Mouse (Mus musculus) B cell, adult 62 days (primary cell): Measurements from ENCODE around the gene Gfpt2. TPM values are rescaled to one million over a fixed set of nuclear protein-coding genes. Genes with fewer than 3 reads are reported as not detected.

ENCODE experiments used
- total RNA-seq: library from RNA; stranded (reverse); gene quantifications from 4 replicates; pipeline ENCODE4 v1.2.4, GENCODE M21; 2023

The Gfpt2 gene
- 0.21 TPM in 1 of 4 replicates, not detected in the others for total RNA-seq

DNA sequence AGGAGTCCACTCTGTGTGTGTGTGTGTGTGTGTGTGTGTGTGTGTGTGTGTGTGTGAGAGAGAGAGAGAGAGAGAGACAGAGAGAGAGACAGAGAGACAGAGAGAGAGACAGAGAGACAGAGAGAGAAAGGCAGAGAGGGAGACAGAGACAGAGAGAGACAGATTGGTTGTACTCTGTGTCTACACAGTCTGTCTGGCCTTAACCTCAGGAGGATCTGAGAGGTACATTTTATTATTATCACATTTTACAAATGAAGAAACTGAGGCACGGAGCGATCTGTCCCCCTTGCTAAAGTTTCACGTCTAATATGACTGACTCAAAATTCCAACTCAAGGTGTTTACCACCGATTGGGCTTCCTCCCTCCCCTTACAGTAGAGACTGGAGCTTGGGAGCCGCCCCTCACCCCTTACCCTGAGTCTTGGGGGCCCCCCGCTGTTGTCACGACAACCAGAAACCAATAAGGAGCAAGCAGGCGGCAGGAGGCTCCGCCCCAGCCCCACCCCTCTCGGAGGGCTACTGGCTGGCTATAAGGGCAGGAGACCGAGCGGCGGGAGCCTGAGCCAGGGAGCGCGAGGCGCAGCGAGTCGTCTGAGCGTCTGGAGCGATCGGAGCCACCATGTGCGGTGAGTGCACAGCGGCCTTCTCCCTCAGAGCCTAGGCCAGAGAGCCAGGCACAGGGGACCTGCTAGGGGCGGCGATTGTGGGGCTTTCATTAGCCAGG lies at the start of gene Gfpt2:
Gene Gfpt2 (plus strand): TSS at position 560 of the 723 bp plus-strand sequence.

DNA sequence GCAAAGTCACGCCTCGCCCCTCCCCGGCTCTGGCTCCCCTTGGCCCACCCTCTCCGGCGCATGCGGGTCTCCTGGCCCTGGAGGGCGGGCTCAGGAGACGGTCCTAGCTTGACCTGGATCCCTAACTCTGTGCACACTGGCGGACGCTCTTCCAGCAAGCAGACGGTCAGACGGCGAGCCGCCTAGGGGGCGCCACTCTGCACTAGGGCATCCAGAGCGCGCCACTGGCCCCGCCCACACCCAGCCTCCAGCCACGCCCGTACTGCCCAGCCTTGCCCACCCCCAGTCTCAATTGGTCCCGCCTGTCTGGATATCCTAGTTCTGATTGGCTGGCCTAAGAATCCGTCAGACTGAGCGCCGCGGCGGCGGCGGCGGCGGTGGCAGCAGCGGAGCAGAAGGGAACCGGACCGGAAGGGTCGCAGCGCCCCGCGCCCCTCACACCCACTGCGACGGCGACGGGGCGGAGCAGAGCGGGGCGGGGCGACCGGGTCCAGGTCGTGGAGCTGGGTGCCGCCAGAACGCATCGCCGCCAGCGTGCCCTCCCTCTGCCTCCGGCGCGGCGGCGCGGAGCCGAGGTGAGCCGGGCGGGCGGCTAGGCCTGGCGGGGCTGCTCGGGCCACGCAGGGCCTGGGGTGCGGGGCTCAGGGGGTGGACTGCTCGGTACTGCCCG lies 52.6 kb downstream of the Gfpt2 start, which contains the start of gene Mapk9:
Gene Mapk9 (plus strand): TSS at position 351 of the 670 bp plus-strand sequence.

Other genes starting within 250 kb of the Gfpt2 start
- not detected in 4 replicates for gene Olfr1380, start 237.3 kb upstream of the Gfpt2 start, total RNA-seq
- not detected in 4 replicates for gene Flt4, start 184.9 kb upstream of the Gfpt2 start, total RNA-seq
- gene Scgb3a1, start 130.6 kb upstream of the Gfpt2 start, total RNA-seq, result not detected in 4 replicates
- gene Cnot6, start 81.5 kb upstream of the Gfpt2 start, total RNA-seq, result 72.0 to 81.4 TPM (median 77.5 TPM) in 4 replicates
- 44.6 to 48.0 TPM (median 45.6 TPM) in 4 replicates for gene Mapk9, start 52.6 kb downstream of the Gfpt2 start, total RNA-seq
- not detected in 4 replicates for gene Rasgef1c, start 107.7 kb downstream of the Gfpt2 start, total RNA-seq
- gene Rnf130, start 231.2 kb downstream of the Gfpt2 start, total RNA-seq, result 84.9 to 102 TPM (median 90.1 TPM) in 4 replicates